Mouse (Mus musculus): ENCODE measurements around the gene Smox.

DNA sequence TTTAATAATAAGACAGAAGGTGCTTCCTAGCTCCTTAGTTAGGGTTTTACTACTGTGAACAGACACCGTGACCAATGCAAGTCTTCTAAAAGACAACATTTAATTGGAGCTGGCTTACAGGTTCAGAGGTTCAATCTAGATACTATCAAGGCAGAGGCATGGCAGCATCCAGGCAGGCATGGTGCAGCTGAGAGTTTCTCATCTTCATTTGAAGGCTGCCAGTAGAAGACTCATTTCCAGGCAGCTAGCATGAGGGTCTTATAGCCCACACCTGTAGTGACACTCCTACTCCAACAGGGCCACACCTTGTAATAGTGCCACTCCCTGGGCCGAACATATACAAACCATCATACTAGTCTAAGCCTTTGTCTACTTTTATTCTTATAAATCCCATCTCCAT is 27.1 kb upstream of the Smox start:
- TF ChIP-seq CTCF (IDR thresholded peaks at IDR 0.05; ENCODE audit: control insufficient read depth, insufficient read depth, insufficient replicate concordance, low read depth, low read length), result no peak
- no peak for TF ChIP-seq POLR2A (IDR thresholded peaks at IDR 0.05; ENCODE audit: control insufficient read depth, low read depth, low read length)
